Mouse (Mus musculus) G1E (cell line): Measurements from ENCODE around the gene Ak1.

Experiments used
- CTCF ChIP-seq: IDR thresholded peaks from 2 replicates; pipeline ENCODE4 v1.5.1; 2012; ENCODE audit warnings: low read depth, low read length, inconsistent platforms, mixed read lengths
- POLR2AphosphoS5 ChIP-seq: IDR thresholded peaks from 2 replicates; pipeline ENCODE4 v1.6.1; 2012; ENCODE audit warnings: low read depth, low read length, inconsistent platforms; ENCODE audit not compliant: insufficient replicate concordance

DNA sequence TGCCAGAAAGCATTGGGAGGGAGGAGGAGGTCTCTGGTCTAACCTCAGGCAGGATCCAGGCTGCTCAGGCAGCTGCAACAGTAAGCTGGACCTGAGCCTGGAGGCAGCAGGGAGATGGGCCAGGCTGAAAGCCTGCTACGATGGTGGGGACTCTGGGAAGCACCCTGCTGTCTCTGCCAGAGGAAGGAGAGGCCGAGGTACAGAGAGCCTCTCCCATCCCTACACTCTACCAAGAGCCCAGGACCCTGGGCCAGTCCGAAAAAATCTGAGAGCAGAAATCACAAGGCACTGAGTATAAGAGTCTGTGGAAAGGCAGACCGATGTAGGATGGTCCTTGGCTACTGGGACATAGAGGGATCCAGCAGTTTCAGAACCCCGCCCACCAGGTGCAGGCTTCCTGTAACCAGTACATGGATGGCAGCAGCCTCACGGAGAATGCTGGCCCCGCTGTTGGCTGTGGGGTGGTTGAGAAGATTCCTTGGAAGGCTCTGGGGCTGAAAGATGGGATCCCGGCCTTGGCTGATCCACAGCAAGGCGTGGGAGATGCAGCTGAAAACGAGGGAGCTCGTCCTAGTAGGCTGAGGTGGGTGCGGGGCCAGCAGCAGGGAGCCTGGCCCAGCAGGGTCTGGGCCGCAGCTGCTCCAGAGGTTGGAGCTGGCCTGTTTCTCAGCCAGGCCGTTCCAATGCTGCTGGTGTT lies 61.3 kb downstream of the Ak1 start:
- TF ChIP-seq CTCF (no peak), POLR2AphosphoS5 (no peak)
